Mouse (Mus musculus) right cerebral cortex, postnatal 25 days (tissue): Measurements from ENCODE around the gene Olfr1412.

Experiments
- DNase-seq: peaks from one replicate; pipeline ENCODE4 v3.0.0; 2022

The Olfr1412 gene

DNA sequence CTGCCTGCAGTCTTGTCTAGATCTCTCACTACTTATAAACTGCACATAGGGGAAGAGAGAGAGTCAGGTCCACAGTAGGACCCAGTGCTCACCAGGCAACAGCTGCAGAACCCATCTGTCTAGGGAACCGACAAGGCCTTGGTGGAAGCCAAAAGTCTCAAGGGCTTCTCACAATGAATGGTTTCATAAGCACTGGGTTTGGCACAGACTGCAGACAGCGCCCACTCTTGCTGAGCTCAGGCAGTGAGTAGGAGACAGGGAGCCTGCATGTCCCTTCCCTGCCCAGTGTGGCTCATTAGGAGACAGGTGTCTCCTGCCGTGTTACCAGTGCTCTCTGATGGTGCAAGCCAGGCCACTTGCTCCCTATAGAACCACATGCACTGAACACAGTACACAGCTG is 52.6 kb downstream of the Olfr1412 start:
- DNase-seq: peak; percentile 59

DNA sequence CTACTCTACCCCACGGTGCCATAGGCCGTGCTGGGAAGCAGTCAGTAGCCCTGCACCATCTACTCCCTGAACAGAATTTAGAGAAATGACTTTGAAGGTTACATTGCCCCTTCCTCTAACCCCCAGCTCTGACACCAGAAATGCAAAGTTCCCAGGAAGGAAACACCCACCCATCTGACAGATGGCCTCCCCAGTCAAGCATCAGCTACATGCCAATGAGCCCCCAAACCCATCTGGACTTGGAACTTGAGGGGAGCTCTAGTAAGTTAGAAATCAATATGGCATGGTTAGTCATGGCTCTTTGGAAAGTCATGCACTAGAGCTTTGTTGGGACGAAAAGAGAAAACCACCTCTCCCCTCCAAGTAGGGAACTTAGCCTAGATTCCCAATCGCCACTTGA is 53.2 kb downstream of the Olfr1412 start:
- no peak for DNase-seq

DNA sequence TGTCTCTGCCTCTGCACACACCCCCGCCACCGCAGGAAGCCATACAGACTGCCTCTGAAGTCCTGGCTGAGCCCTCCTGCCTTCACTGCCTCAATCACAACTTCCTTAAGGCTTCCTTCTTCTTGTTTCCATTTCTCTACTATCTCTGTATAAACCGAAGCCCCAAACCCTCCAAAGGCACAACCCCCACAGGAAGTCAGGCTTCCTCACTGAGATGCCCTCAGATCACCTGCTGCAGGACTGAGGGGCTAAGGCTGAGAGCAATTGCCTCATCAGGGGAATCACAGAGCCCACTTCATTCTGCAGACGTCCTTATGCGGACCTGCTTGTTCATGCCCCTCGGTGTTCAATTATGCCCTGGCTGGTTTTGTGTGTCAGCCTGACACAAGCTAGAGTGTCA is 54.8 kb downstream of the Olfr1412 start:
- no peak for DNase-seq
